20 mouse cellular contexts compared by ENCODE assay signal in the genomic region with DNA sequence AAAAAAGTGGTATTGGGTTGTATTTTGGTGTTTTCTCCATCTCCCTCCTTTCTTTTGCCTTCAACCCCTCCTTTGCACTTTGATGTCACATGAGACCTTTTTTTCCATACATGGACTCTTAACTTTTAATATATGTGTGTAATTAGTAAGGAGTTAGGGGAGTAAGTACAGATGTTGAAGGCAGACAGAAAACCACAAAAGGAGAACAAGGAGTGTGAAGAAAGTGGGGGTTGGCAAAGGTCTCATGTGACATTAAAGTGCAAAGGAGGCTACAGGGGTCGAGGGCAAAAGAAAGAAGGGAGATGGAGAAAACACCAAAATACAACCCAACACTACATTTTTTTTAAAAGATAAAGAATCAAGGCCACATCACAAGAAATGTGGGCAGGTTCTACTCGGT. TPM values are rescaled to one million over a fixed set of nuclear protein-coding genes. Genes with fewer than 3 reads are reported as not detected.
"Had no signal": no experiment of that assay in that cellular context is flagged by ENCODE, and none has a peak within 500 bp of the region (broad histone marks: within the 10 kb centered on the region; RNA-seq: fewer than 3 reads in every experiment).

No protein-coding gene starts in this region.

- H3K4me2 ChIP-seq: lung, embryonic 15.5 days; midbrain, embryonic 11.5 days; midbrain, embryonic 13.5 days; midbrain, embryonic 15.5 days; neural tube, embryonic 12.5 days; stomach, embryonic 15.5 days had no signal

- H3K36me3 ChIP-seq: midbrain, embryonic 13.5 days; midbrain, embryonic 15.5 days; neural tube, embryonic 12.5 days; stomach, embryonic 15.5 days had no signal

- DNase-seq: liver, postnatal 0 days; lung, adult 2 months; lung, postnatal 14 days; lung, postnatal 36 days; right cerebral cortex, postnatal 14 days; thymus, adult 2 months; thymus, postnatal 14 days; thymus, postnatal 36 days had no signal

- H3K27me3 ChIP-seq: lung, embryonic 15.5 days; megakaryocyte, embryonic 14.5 days; midbrain, embryonic 13.5 days; midbrain, embryonic 15.5 days; neural tube, embryonic 12.5 days; stomach, embryonic 15.5 days had no signal

- H3K4me3 ChIP-seq: lung, embryonic 15.5 days; megakaryocyte, embryonic 14.5 days; midbrain, embryonic 13.5 days; midbrain, embryonic 15.5 days; neural tube, embryonic 12.5 days; stomach, embryonic 15.5 days had no signal

- H3K9ac ChIP-seq: liver, postnatal 0 days; lung, embryonic 15.5 days; midbrain, embryonic 13.5 days; midbrain, embryonic 15.5 days; neural tube, embryonic 12.5 days; stomach, embryonic 15.5 days had no signal

- ATAC-seq: liver, postnatal 0 days; lung, postnatal 0 days; midbrain, embryonic 13.5 days; midbrain, embryonic 15.5 days had no signal

- H3K9me3 ChIP-seq: lung, embryonic 15.5 days; megakaryocyte, embryonic 14.5 days; midbrain, embryonic 13.5 days; midbrain, embryonic 15.5 days; neural tube, embryonic 12.5 days; stomach, embryonic 15.5 days had no signal

- H3K27ac ChIP-seq: lung, embryonic 15.5 days; macrophage; midbrain, embryonic 13.5 days; midbrain, embryonic 15.5 days; neural tube, embryonic 12.5 days; stomach, embryonic 15.5 days; stomach, postnatal 0 days had no signal

- H3K4me1 ChIP-seq: lung, embryonic 15.5 days; megakaryocyte, embryonic 14.5 days; midbrain, embryonic 13.5 days; midbrain, embryonic 15.5 days; neural tube, embryonic 12.5 days; stomach, embryonic 15.5 days had no signal

RNA-seq across cellular contexts. Expression of a gene that starts 49.1 kb away (rescaled TPM):
- total RNA-seq: monocyte, adult 5-6 weeks; neutrophil, adult 5-6 weeks had no signal
